Comparison of ENCODE assay signal across 8 mouse cellular contexts in genomic region chr13:63242401-63243192, GRCm38 (mm10).
DNase-seq lines count a peak whose midpoint lies in the region; ATAC-seq and TF ChIP-seq lines count a peak whose summit lies in the region.

No protein-coding gene starts in this region.

- H3K79me2 ChIP-seq in heart, adult 2 months (replicated peaks; ENCODE audit: control insufficient read depth, insufficient read depth, low read length): peaks cover 3% of the 10 kb centered on the region

- intact Hi-C loops in heart, adult 2 months (cut with DNase I): loop anchor here (5.0 to 10.0 kb wide), 2 partner anchors 105 to 322 kb away; no protein-coding TSS in a partner anchor

- H3K4me3 ChIP-seq in heart, adult 2 months: peak overlapping the region; percentile 95
- H3K4me3 ChIP-seq in brown adipose tissue, adult 24 weeks (ENCODE audit: insufficient read depth, low read depth, low read length): peak overlapping the region; percentile 49
- no peak overlapping the region for H3K4me3 ChIP-seq in hindbrain, embryonic 15.5 days
- H3K4me3 ChIP-seq in lung, embryonic 15.5 days: peak overlapping the region; percentile 63

- H3K4me1 ChIP-seq in heart, adult 2 months (ENCODE audit: control insufficient read depth, insufficient read depth, low read length): peaks cover 22% of the 10 kb centered on the region
- peaks cover 22% of the 10 kb centered on the region for H3K4me1 ChIP-seq in brown adipose tissue, adult 24 weeks (ENCODE audit: control insufficient read depth, insufficient read depth, insufficient read length, low read length)
- peaks cover 41% of the 10 kb centered on the region for H3K4me1 ChIP-seq in hindbrain, embryonic 15.5 days (replicated peaks)
- peaks cover 78% of the 10 kb centered on the region for H3K4me1 ChIP-seq in lung, embryonic 15.5 days

- 0 out of 2 replicates have a peak overlapping the region, but pooled peaks have one; percentile 4 for H3K4me2 ChIP-seq in hindbrain, embryonic 15.5 days
- peak overlapping the region; percentile 60 for H3K4me2 ChIP-seq in lung, embryonic 15.5 days

- no peak for TF ChIP-seq EP300 in heart, adult 2 months (IDR thresholded peaks at IDR 0.05; ENCODE audit: insufficient read depth, low read depth, low read length)

- no peak for ATAC-seq in hindbrain, embryonic 15.5 days (ENCODE audit: low FRiP score, low read depth)
- no peak for ATAC-seq in lung, embryonic 15.5 days (ENCODE audit: borderline replicate concordance, extremely low read depth, low FRiP score, low TSS enrichment)
- no peak for ATAC-seq in granulocyte monocyte progenitor cell, adult 5-6 weeks (replicated peaks; ENCODE audit: poor library complexity, severe bottlenecking)

- H3K27ac ChIP-seq in heart, adult 2 months: peak overlapping the region; percentile 100
- peak overlapping the region; percentile 74 for H3K27ac ChIP-seq in brown adipose tissue, adult 24 weeks (replicated peaks; ENCODE audit: low read depth, low read length)
- no peak overlapping the region for H3K27ac ChIP-seq in hindbrain, embryonic 15.5 days (replicated peaks)
- peak overlapping the region; percentile 92 for H3K27ac ChIP-seq in lung, embryonic 15.5 days

- no peaks in the 10 kb centered on the region for H3K27me3 ChIP-seq in heart, adult 2 months (ENCODE audit: control insufficient read depth, insufficient read depth, low read length)
- H3K27me3 ChIP-seq in hindbrain, embryonic 15.5 days: no peaks in the 10 kb centered on the region
- no peaks in the 10 kb centered on the region for H3K27me3 ChIP-seq in lung, embryonic 15.5 days

- TF ChIP-seq POLR2A in heart, adult 2 months (IDR thresholded peaks at IDR 0.05; ENCODE audit: insufficient read depth, low read depth, low read length): peak; percentile 8

- WGBS in heart, adult 2 months: 6% methylated on average over 10 of the region's 10 CpGs
- 80% methylated on average over 10 of the region's 10 CpGs for WGBS in hindbrain, embryonic 15.5 days
- 23% methylated on average over 10 of the region's 10 CpGs for WGBS in lung, embryonic 15.5 days

- H3K9ac ChIP-seq in heart, adult 2 months (ENCODE audit: low read depth, low read length): peak overlapping the region; percentile 76
- no peak overlapping the region for H3K9ac ChIP-seq in hindbrain, embryonic 15.5 days
- peak overlapping the region; percentile 78 for H3K9ac ChIP-seq in lung, embryonic 15.5 days

- peak; percentile 67 to 73 for DNase-seq in heart, adult 2 months
- DNase-seq in heart, adult 8-10 months (ENCODE audit: low spot score): no peak
- DNase-seq in layer of hippocampus, adult 9-11 months: no peak
- no peak for DNase-seq in ovary, adult 18-20 months (ENCODE audit: low spot score)

- no peaks in the 10 kb centered on the region for H3K9me3 ChIP-seq in hindbrain, embryonic 15.5 days
- H3K9me3 ChIP-seq in lung, embryonic 15.5 days: no peaks in the 10 kb centered on the region

- H3K36me3 ChIP-seq in heart, adult 2 months (ENCODE audit: control insufficient read depth, insufficient read depth, low read length): peaks cover 30% of the 10 kb centered on the region
- H3K36me3 ChIP-seq in hindbrain, embryonic 15.5 days: no peaks in the 10 kb centered on the region
- H3K36me3 ChIP-seq in lung, embryonic 15.5 days: 0 out of 2 replicates have a peak, but pooled peaks cover 7% of the 10 kb centered on the region

- TF ChIP-seq CTCF in heart, adult 2 months (IDR thresholded peaks at IDR 0.05): no peak

Comparison
In these comparisons a context has a peak if more than half of its experiments do, and no peak if none do; other contexts are left out.
1. DNase-seq: peak in heart, adult 2 months (2 of 2); none in heart, adult 8-10 months (single experiment), layer of hippocampus, adult 9-11 months (single experiment) and ovary, adult 18-20 months (single experiment).